In genomic region chr10:4724851-4725250, GRCm38 (mm10) we compare ENCODE assay signal across 10 mouse cellular contexts.
DNase-seq lines count a peak whose midpoint lies in the region; ATAC-seq and TF ChIP-seq lines count a peak whose summit lies in the region.
"Had no signal": no experiment of that assay in that cellular context is flagged by ENCODE, and none has a peak within 500 bp of the region (broad histone marks: within the 10 kb centered on the region; RNA-seq: fewer than 3 reads in every experiment).

No protein-coding gene starts in this region.

- DNase-seq in gastrocnemius, adult 2 months = no peak
- DNase-seq in gastrocnemius, postnatal 14 days = no peak
- DNase-seq in midbrain, postnatal 0 days (ENCODE audit: low spot score) = peak; percentile 32
- peak; percentile 53 for DNase-seq in embryo, embryonic 11 days
- DNase-seq in thymus, postnatal 25 days = peak; percentile 20
- no peak for DNase-seq in neural tube, embryonic 10.5 days (ENCODE audit: extremely low spot score, low spot score)
- DNase-seq in right cerebral cortex, adult 2 months (ENCODE audit: low spot score in 2 of 2) = no peak

- no peak overlapping the region for H3K9ac ChIP-seq in midbrain, postnatal 0 days (replicated peaks; ENCODE audit: low read length, poor library complexity, severe bottlenecking)
- no peak overlapping the region for H3K9ac ChIP-seq in midbrain, embryonic 15.5 days
- H3K9ac ChIP-seq: embryonic facial prominence, embryonic 15.5 days; heart, embryonic 15.5 days had no signal

- no peaks in the 10 kb centered on the region for H3K9me3 ChIP-seq in midbrain, postnatal 0 days (ENCODE audit: low read length)
- no peaks in the 10 kb centered on the region for H3K9me3 ChIP-seq in midbrain, embryonic 15.5 days
- H3K9me3 ChIP-seq: embryonic facial prominence, embryonic 15.5 days; heart, embryonic 15.5 days had no signal

- H3K4me1 ChIP-seq in midbrain, postnatal 0 days (ENCODE audit: insufficient read depth, low read length) = no peaks in the 10 kb centered on the region
- H3K4me1 ChIP-seq in midbrain, embryonic 15.5 days = no peaks in the 10 kb centered on the region
- H3K4me1 ChIP-seq: embryonic facial prominence, embryonic 15.5 days; heart, embryonic 15.5 days had no signal

- no peak for ATAC-seq in midbrain, postnatal 0 days (ENCODE audit: low FRiP score)
- no peak for ATAC-seq in midbrain, embryonic 15.5 days (replicated peaks)

- no peak overlapping the region for H3K4me3 ChIP-seq in gastrocnemius, adult 2 months
- H3K4me3 ChIP-seq in midbrain, postnatal 0 days (ENCODE audit: low read depth, low read length) = no peak overlapping the region
- H3K4me3 ChIP-seq in midbrain, embryonic 15.5 days = no peak overlapping the region
- H3K4me3 ChIP-seq: embryonic facial prominence, embryonic 15.5 days; heart, embryonic 15.5 days had no signal

- intact Hi-C loops in gastrocnemius, adult 2 months (cut with DNase I) = no loop called here
- intact Hi-C loops in gastrocnemius, postnatal 14 days (cut with DNase I; ENCODE audit: low total_unique reads) = no loop called here

- H3K27me3 ChIP-seq in midbrain, postnatal 0 days (ENCODE audit: insufficient read depth, low read length) = no peaks in the 10 kb centered on the region
- no peaks in the 10 kb centered on the region for H3K27me3 ChIP-seq in midbrain, embryonic 15.5 days (replicated peaks)
- H3K27me3 ChIP-seq: embryonic facial prominence, embryonic 15.5 days; heart, embryonic 15.5 days had no signal

- no peak overlapping the region for H3K27ac ChIP-seq in gastrocnemius, adult 2 months
- no peak overlapping the region for H3K27ac ChIP-seq in midbrain, postnatal 0 days (ENCODE audit: low read depth, low read length)
- no peak overlapping the region for H3K27ac ChIP-seq in midbrain, embryonic 15.5 days
- H3K27ac ChIP-seq: embryonic facial prominence, embryonic 15.5 days; heart, embryonic 15.5 days had no signal

- no peak overlapping the region for H3K4me2 ChIP-seq in midbrain, postnatal 0 days (ENCODE audit: low read depth, low read length, poor library complexity, severe bottlenecking)
- H3K4me2 ChIP-seq in midbrain, embryonic 15.5 days = no peak overlapping the region
- H3K4me2 ChIP-seq: embryonic facial prominence, embryonic 15.5 days; heart, embryonic 15.5 days had no signal

- no peaks in the 10 kb centered on the region for H3K36me3 ChIP-seq in midbrain, postnatal 0 days (ENCODE audit: insufficient read depth, low read length)
- no peaks in the 10 kb centered on the region for H3K36me3 ChIP-seq in midbrain, embryonic 15.5 days (replicated peaks)
- H3K36me3 ChIP-seq: embryonic facial prominence, embryonic 15.5 days; heart, embryonic 15.5 days had no signal

- TF ChIP-seq CTCF in gastrocnemius, adult 2 months (IDR thresholded peaks at IDR 0.05) = peak; percentile 49
- TF ChIP-seq CTCF in midbrain, postnatal 0 days (IDR thresholded peaks at IDR 0.05) = peak; percentile 53

- WGBS in midbrain, postnatal 0 days = 50% methylated on average over 3 of the region's 3 CpGs
- 44% methylated on average over 3 of the region's 3 CpGs for WGBS in midbrain, embryonic 15.5 days

Comparison
In these comparisons a context has a peak if more than half of its experiments do, and no peak if none do; other contexts are left out.
1. DNase-seq: peak in midbrain, postnatal 0 days (single experiment), embryo, embryonic 11 days (single experiment) and thymus, postnatal 25 days (single experiment); none in gastrocnemius, adult 2 months (single experiment), gastrocnemius, postnatal 14 days (single experiment), neural tube, embryonic 10.5 days (single experiment) and right cerebral cortex, adult 2 months (0 of 2).